Mouse (Mus musculus) cerebellum, adult 2 months (tissue): ENCODE data around the gene Ankrd13b. TPM values are rescaled to one million over a fixed set of nuclear protein-coding genes. Genes with fewer than 3 reads are reported as not detected.

ENCODE experiments used
- DNase-seq, 2 experiments: peaks; one replicate each; pipeline ENCODE4 v3.0.0; 2021
- H3K27ac ChIP-seq: fragments of 200-500 bp; 2 replicates; pipeline ENCODE4 v1.5.1; 2012; ENCODE audit warnings: low read length, control low read depth, inconsistent platforms; ENCODE audit not compliant: insufficient read depth
- H3K27me3 ChIP-seq: fragments of 200-500 bp; 2 replicates; pipeline ENCODE4 v1.6.1; 2012; ENCODE audit warnings: inconsistent platforms, mild to moderate bottlenecking, low read length, moderate library complexity; ENCODE audit not compliant: control insufficient read depth, insufficient read depth
- H3K4me1 ChIP-seq: fragments of 200-500 bp; 2 replicates; pipeline ENCODE4 v1.6.1; 2011; ENCODE audit warnings: low read length; ENCODE audit not compliant: control insufficient read depth, insufficient read depth
- H3K4me3 ChIP-seq: fragments of 200-500 bp; replicated peaks from 2 replicates; pipeline ENCODE3; 2011; ENCODE audit warnings: mild to moderate bottlenecking, low read depth, low read length, control low read depth; ENCODE audit not compliant: insufficient read depth
- CTCF ChIP-seq: fragments of 200-500 bp; IDR thresholded peaks from 2 replicates; pipeline ENCODE4 v1.5.1; 2011; ENCODE audit warnings: low read depth, mild to moderate bottlenecking, control low read depth, low read length, moderate library complexity, borderline replicate concordance; ENCODE audit not compliant: insufficient read depth
- POLR2A ChIP-seq: fragments of 200-500 bp; IDR thresholded peaks from 2 replicates; pipeline ENCODE4 v1.6.1; 2011; ENCODE audit warnings: low read length, control low read depth, borderline replicate concordance; ENCODE audit not compliant: insufficient read depth
- WGBS: fragments of 180-500 bp; shearing (Covaris S2); methylation state at CpG from one replicate; pipeline ENCODE4 v1.1.7; 2018; 5-methylcytosine and 5-hydroxymethylcytosine counted together
- polyA plus RNA-seq: library from polyadenylated mRNA; depleted of rRNA; stranded (reverse); fragments of >200 nt; gene quantifications from 2 replicates; pipeline ENCODE4 v1.2.3, GENCODE M21; 2012

Gene Ankrd13b
- polyA plus RNA-seq, 1 experiment: 106 TPM

GRCm38 (mm10) chr11:77455770-77456510 is 33.5 kb downstream of the Ankrd13b start:
- H3K27ac ChIP-seq: no peak overlapping the region
- no peak overlapping the region for H3K4me3 ChIP-seq
- peaks cover 8% of the 10 kb centered on the region for H3K4me1 ChIP-seq
- WGBS: 33% methylated on average over 9 of the region's 9 CpGs
- peak in 1 of 2 experiments; percentile 9 for DNase-seq
- TF ChIP-seq CTCF: no peak
- no peaks in the 10 kb centered on the region for H3K27me3 ChIP-seq

- TF ChIP-seq POLR2A: no peak
- no peak for TF ChIP-seq CTCF
- Histone ChIP-seq H3K4me3 (no peak overlapping the region), H3K27me3 (no peaks in the 10 kb centered on the region), H3K4me1 (peaks cover 8% of the 10 kb centered on the region), H3K27ac (no peak overlapping the region)
- DNase-seq: no peak
- 88% methylated on average over 2 of the region's 2 CpGs for WGBS
These were observed 36.1 kb downstream of the Ankrd13b start for GRCm38 (mm10) chr11:77453388-77453787.

- TF ChIP-seq POLR2A (no peak), CTCF (no peak)
- DNase-seq: no peak
- Histone ChIP-seq H3K4me1 (peaks cover 8% of the 10 kb centered on the region), H3K27me3 (no peaks in the 10 kb centered on the region), H3K4me3 (no peak overlapping the region), H3K27ac (no peak overlapping the region)
- WGBS: 64% methylated on average over 2 of the region's 2 CpGs
These were observed 37.8 kb downstream of the Ankrd13b start for GRCm38 (mm10) chr11:77451670-77452069.

GRCm38 (mm10) chr11:77449224-77449623 is 40.3 kb downstream of the Ankrd13b start:
- Histone ChIP-seq H3K27ac (no peak overlapping the region), H3K27me3 (no peaks in the 10 kb centered on the region), H3K4me3 (no peak overlapping the region), H3K4me1 (peaks cover 3% of the 10 kb centered on the region)
- WGBS: 93% methylated on average over 7 of the region's 7 CpGs
- no peak for DNase-seq
- no peak for TF ChIP-seq POLR2A
- no peak for TF ChIP-seq CTCF

DNA sequence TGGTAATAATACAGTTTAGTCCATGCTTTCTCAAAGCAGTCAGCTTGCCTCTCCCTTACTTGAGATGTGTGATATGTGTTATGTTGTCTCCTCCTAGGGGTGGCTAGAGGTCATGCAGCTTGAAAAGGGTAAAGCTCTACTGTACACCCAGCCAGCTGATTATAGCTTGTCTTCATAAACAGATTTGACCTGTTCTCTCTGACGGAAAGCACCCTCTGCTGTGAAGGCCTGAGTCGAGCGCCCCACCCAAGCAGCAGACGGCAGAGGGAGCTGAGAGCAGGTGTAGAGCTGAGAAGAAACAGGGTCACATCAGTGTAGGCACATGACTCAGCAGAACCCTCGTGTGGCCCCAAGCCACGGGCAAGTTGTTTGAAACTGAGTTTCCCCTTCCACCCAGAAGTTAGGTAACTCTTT is 42.8 kb downstream of the Ankrd13b start:
- WGBS: 23% methylated on average over 6 of the region's 6 CpGs
- Histone ChIP-seq H3K27me3 (no peaks in the 10 kb centered on the region), H3K27ac (no peak overlapping the region), H3K4me3 (no peak overlapping the region), H3K4me1 (peaks cover 3% of the 10 kb centered on the region)
- TF ChIP-seq POLR2A (no peak), CTCF (peak; percentile 57; the same call in 1 of the 2 replicates)
- DNase-seq: peak; percentile 55 to 63

GRCm38 (mm10) chr11:77444939-77445338 is 44.5 kb downstream of the Ankrd13b start:
- H3K27me3 ChIP-seq: no peaks in the 10 kb centered on the region
- 22% methylated on average over 2 of the region's 2 CpGs for WGBS
- no peak overlapping the region for H3K4me3 ChIP-seq
- peaks cover 3% of the 10 kb centered on the region for H3K4me1 ChIP-seq
- DNase-seq: no peak
- H3K27ac ChIP-seq: no peak overlapping the region
- TF ChIP-seq CTCF: no peak
- TF ChIP-seq POLR2A: no peak

DNA sequence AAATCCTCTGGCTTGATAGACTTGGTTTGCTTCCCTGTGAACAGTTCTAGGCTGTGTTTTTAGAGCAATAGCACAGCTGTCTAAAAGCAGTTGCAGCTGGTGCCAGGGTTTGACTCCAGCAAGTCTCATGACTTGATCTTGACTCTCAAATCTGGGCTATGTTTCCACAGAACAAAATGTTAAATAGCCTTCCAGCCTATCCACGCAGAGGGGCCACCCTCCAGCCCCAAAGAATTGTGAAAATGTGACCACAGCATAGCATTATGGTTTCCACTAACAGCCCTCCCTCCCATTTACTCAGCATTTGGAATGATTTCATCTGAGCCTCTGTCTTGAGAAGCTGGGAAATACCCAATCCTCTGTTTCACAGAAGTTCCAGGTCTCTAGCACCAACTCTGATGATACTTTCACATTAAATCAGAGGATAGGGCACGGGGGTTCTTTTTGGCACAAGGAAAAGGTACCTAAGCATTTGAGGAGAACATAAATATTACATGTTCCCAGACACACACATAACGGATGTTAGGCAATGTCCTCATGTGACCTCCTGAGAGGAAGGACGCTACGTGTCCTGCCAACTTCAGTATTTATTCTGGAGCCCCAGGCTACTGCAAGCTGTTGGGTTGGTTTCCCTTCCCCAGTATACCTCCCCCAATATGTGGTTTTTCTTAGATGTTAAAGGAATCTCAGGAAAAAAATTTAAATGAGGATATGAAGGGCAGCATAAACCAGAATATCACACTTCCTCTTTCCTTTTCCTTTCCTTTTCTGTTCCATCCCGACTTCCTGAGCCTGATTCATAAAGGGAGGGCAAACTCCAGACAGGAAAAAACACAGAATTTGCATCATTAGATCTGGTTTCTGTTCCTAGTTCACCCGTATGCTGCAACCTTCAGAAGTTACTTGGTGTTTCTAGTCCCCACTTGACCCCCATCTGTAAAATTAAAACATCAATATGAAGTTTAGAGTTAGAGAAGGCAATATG is 47.0 kb downstream of the Ankrd13b start:
- Histone ChIP-seq H3K4me3 (no peak overlapping the region), H3K4me1 (peaks cover 3% of the 10 kb centered on the region), H3K27me3 (no peaks in the 10 kb centered on the region), H3K27ac (no peak overlapping the region)
- DNase-seq: no peak
- WGBS: 53% methylated on average over 7 of the region's 7 CpGs
- TF ChIP-seq CTCF (no peak), POLR2A (no peak)

- TF ChIP-seq CTCF (no peak), POLR2A (no peak)
- no peak overlapping the region for H3K27ac ChIP-seq
- 88% methylated on average over 8 of the region's 8 CpGs for WGBS
- H3K4me3 ChIP-seq: no peak overlapping the region
- H3K27me3 ChIP-seq: no peaks in the 10 kb centered on the region
- no peak for DNase-seq
- H3K4me1 ChIP-seq: peaks cover 3% of the 10 kb centered on the region
These were observed 48.5 kb downstream of the Ankrd13b start for GRCm38 (mm10) chr11:77441020-77441419.
